Mouse (Mus musculus) heart, embryonic 11.5 days (tissue): ENCODE results near the gene Adcy7. TPM values are rescaled to one million over a fixed set of nuclear protein-coding genes. Genes with fewer than 3 reads are reported as not detected.

Experiments used
- ATAC-seq: fragments of 200-750 bp; cut with Nextera tagmentation; replicated peaks from 2 replicates; pipeline ENCODE4 v1.8.0; 2017; ENCODE audit warnings: moderate library complexity; ENCODE audit not compliant: insufficient number of reproducible peaks, low FRiP score, low TSS enrichment
- H3K27ac ChIP-seq: fragments of 300-500 bp; sonication (generic); 2 replicates; pipeline ENCODE4 v1.5.1; 2014; ENCODE audit warnings: mild to moderate bottlenecking, low read depth, low read length
- H3K27me3 ChIP-seq: fragments of 300-500 bp; sonication (generic); 2 replicates; pipeline ENCODE4 v1.6.1; 2014; ENCODE audit warnings: mild to moderate bottlenecking, low read length, mixed read lengths; ENCODE audit not compliant: control insufficient read depth, insufficient read depth
- H3K36me3 ChIP-seq: fragments of 300-500 bp; sonication (generic); 2 replicates; pipeline ENCODE4 v1.6.1; 2014; ENCODE audit warnings: mild to moderate bottlenecking, low read length, moderate library complexity, mixed read lengths; ENCODE audit not compliant: control insufficient read depth, insufficient read depth
- H3K4me1 ChIP-seq: fragments of 300-500 bp; sonication (generic); 2 replicates; pipeline ENCODE4 v1.6.1; 2014; ENCODE audit warnings: low read length; ENCODE audit not compliant: control insufficient read depth, insufficient read depth
- H3K4me2 ChIP-seq: fragments of 300-500 bp; sonication (generic); 2 replicates; pipeline ENCODE4 v1.6.1; 2014; ENCODE audit warnings: mild to moderate bottlenecking, moderate library complexity
- H3K4me3 ChIP-seq: fragments of 300-500 bp; sonication (generic); 2 replicates; pipeline ENCODE4 v1.5.1; 2014; ENCODE audit warnings: low read depth, low read length
- H3K9ac ChIP-seq: fragments of 300-500 bp; sonication (generic); 2 replicates; pipeline ENCODE4 v1.6.1; 2014; ENCODE audit warnings: mild to moderate bottlenecking, low read depth, low read length, moderate library complexity
- H3K9me3 ChIP-seq: fragments of 300-500 bp; sonication (generic); replicated peaks from 2 replicates; pipeline ENCODE4 v1.6.1; 2016; ENCODE audit warnings: low read length; ENCODE audit not compliant: control insufficient read depth
- WGBS: fragments of 180-500 bp; shearing (Covaris S2); extraction: QIAGEN DNeasy Blood & Tissue Kit; methylation state at CpG from one replicate; pipeline ENCODE4 v1.1.7; 2014; ENCODE audit not compliant: insufficient replicate concordance; 5-methylcytosine and 5-hydroxymethylcytosine counted together
- polyA plus RNA-seq: library from polyadenylated mRNA; unstranded; fragments of >200 nt; fragmentation: Nextera tagmentation; extraction: Ambion mirVana; gene quantifications from 2 replicates; pipeline ENCODE4 v1.2.1, GENCODE M21; 2014

Adcy7 gene
- polyA plus RNA-seq, 1 experiment from 2014 or later, result 2.9 TPM

GRCm38 (mm10) chr8:88265511-88265910 is 6.7 kb upstream of the Adcy7 start:
- Histone ChIP-seq H3K9ac (no peak overlapping the region), H3K4me2 (no peak overlapping the region), H3K9me3 (0 out of 2 replicates have a peak, but pooled peaks cover 3% of the 10 kb centered on the region), H3K36me3 (no peaks in the 10 kb centered on the region), H3K4me3 (no peak overlapping the region), H3K27ac (no peak overlapping the region), H3K4me1 (peaks cover under 1% of the 10 kb centered on the region; the same call in 1 of the 2 replicates), H3K27me3 (peaks cover 14% of the 10 kb centered on the region)
- no peak for ATAC-seq
- WGBS, result 9% methylated on average over 2 of the region's 2 CpGs

- H3K9me3 ChIP-seq, result 0 out of 2 replicates have a peak, but pooled peaks cover 3% of the 10 kb centered on the region
- no peaks in the 10 kb centered on the region; the same call in 1 of the 2 replicates for H3K4me1 ChIP-seq
- ATAC-seq, result no peak
- no peak overlapping the region for H3K27ac ChIP-seq
- no peak overlapping the region for H3K4me2 ChIP-seq
- H3K36me3 ChIP-seq, result no peaks in the 10 kb centered on the region
- H3K27me3 ChIP-seq, result peaks cover 17% of the 10 kb centered on the region
- no peak overlapping the region for H3K9ac ChIP-seq
- no peak overlapping the region for H3K4me3 ChIP-seq
- WGBS, result 28% methylated on average over 10 of the region's 10 CpGs
These were observed 5.9 kb upstream of the Adcy7 start for GRCm38 (mm10) chr8:88266170-88266800.

GRCm38 (mm10) chr8:88266801-88267403 is 5.3 kb upstream of the Adcy7 start:
- 74% methylated on average over 14 of the region's 14 CpGs for WGBS
- Histone ChIP-seq H3K9me3 (0 out of 2 replicates have a peak, but pooled peaks cover 3% of the 10 kb centered on the region), H3K27me3 (peaks cover 23% of the 10 kb centered on the region), H3K4me3 (no peak overlapping the region), H3K36me3 (no peaks in the 10 kb centered on the region), H3K4me1 (no peaks in the 10 kb centered on the region; the same call in 1 of the 2 replicates), H3K9ac (no peak overlapping the region), H3K27ac (no peak overlapping the region), H3K4me2 (no peak overlapping the region)
- ATAC-seq, result no peak

- H3K4me2 ChIP-seq, result no peak overlapping the region
- no peak overlapping the region for H3K4me3 ChIP-seq
- H3K4me1 ChIP-seq, result peaks cover 8% of the 10 kb centered on the region; the same call in 1 of the 2 replicates
- 71% methylated on average over 7 of the region's 7 CpGs for WGBS
- H3K27me3 ChIP-seq, result peaks cover 46% of the 10 kb centered on the region
- H3K9ac ChIP-seq, result no peak overlapping the region
- ATAC-seq, result no peak
- H3K9me3 ChIP-seq, result 0 out of 2 replicates have a peak, but pooled peaks cover 3% of the 10 kb centered on the region
- no peaks in the 10 kb centered on the region for H3K36me3 ChIP-seq
- H3K27ac ChIP-seq, result no peak overlapping the region
These were observed 2.9 kb upstream of the Adcy7 start for GRCm38 (mm10) chr8:88269107-88269875.

- H3K9me3 ChIP-seq, result 0 out of 2 replicates have a peak, but pooled peaks cover 3% of the 10 kb centered on the region
- no peak overlapping the region for H3K9ac ChIP-seq
- peaks cover 8% of the 10 kb centered on the region; the same call in 1 of the 2 replicates for H3K4me1 ChIP-seq
- H3K4me3 ChIP-seq, result no peak overlapping the region
- no peak for ATAC-seq
- H3K27me3 ChIP-seq, result peaks cover 53% of the 10 kb centered on the region
- H3K36me3 ChIP-seq, result no peaks in the 10 kb centered on the region
- H3K27ac ChIP-seq, result no peak overlapping the region
- no peak overlapping the region for H3K4me2 ChIP-seq
- 59% methylated on average over 3 of the region's 3 CpGs for WGBS
These were observed 2.1 kb upstream of the Adcy7 start for GRCm38 (mm10) chr8:88270086-88270485.

- Histone ChIP-seq H3K27me3 (peaks cover 66% of the 10 kb centered on the region), H3K4me1 (peaks cover 8% of the 10 kb centered on the region; the same call in 1 of the 2 replicates), H3K9ac (peak overlapping the region; percentile 22; the same call in 1 of the 2 replicates), H3K27ac (no peak overlapping the region), H3K4me2 (peak overlapping the region; percentile 91), H3K36me3 (no peaks in the 10 kb centered on the region), H3K9me3 (0 out of 2 replicates have a peak, but pooled peaks cover 3% of the 10 kb centered on the region), H3K4me3 (peak overlapping the region; percentile 47; the same call in 1 of the 2 replicates)
- no peak for ATAC-seq
- 61% methylated on average over 7 of the region's 7 CpGs for WGBS
These were observed 838 bp downstream of the Adcy7 start for GRCm38 (mm10) chr8:88273051-88273430.

GRCm38 (mm10) chr8:88274090-88274489 is 1.9 kb downstream of the Adcy7 start:
- Histone ChIP-seq H3K27ac (no peak overlapping the region), H3K36me3 (no peaks in the 10 kb centered on the region), H3K27me3 (peaks cover 67% of the 10 kb centered on the region), H3K4me3 (no peak overlapping the region), H3K4me1 (peaks cover 8% of the 10 kb centered on the region; the same call in 1 of the 2 replicates), H3K9me3 (0 out of 2 replicates have a peak, but pooled peaks cover 3% of the 10 kb centered on the region), H3K9ac (no peak overlapping the region), H3K4me2 (no peak overlapping the region)
- 72% methylated on average over 5 of the region's 5 CpGs for WGBS
- ATAC-seq, result no peak

- 37% methylated on average over 5 of the region's 5 CpGs for WGBS
- H3K4me1 ChIP-seq, result peaks cover 5% of the 10 kb centered on the region; the same call in 1 of the 2 replicates
- H3K27me3 ChIP-seq, result peaks cover 29% of the 10 kb centered on the region
- H3K4me3 ChIP-seq, result no peak overlapping the region
- H3K9ac ChIP-seq, result no peak overlapping the region
- ATAC-seq, result no peak
- H3K9me3 ChIP-seq, result no peaks in the 10 kb centered on the region
- H3K36me3 ChIP-seq, result no peaks in the 10 kb centered on the region
- no peak overlapping the region for H3K27ac ChIP-seq
- H3K4me2 ChIP-seq, result no peak overlapping the region
These were observed 7.0 kb downstream of the Adcy7 start for GRCm38 (mm10) chr8:88279220-88279619.
